Mouse (Mus musculus): ENCODE data around the gene Otop2.

Otop2 gene

DNA sequence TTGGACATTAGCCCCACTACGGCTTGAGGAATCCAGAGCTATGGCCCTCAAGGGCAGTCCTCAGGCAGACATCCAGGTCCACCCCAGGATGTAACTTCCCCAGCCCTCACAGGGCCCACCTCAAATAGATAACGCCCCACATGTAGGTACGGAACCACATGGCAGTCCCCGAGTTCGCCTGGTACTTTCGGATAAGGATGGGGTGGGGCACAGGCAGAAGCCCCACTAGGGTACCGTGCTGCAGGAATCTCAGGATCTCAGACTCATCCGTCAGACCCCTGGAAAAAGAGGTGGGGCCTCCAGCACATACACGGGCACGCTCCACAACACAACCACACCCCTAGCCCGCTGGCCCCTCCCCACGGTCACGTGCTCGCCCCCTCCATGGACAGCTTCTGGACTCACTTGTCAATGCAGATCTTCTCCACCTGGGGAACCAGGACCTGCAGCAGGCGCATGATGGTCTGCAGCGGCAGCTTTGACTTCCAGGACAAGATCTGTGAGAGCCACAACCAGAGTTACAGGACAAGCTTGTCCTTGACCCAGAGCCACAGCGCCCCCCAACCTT is 41.8 kb downstream of the Otop2 start:
- DNase-seq (ENCODE audit: low spot score) = no peak

DNA sequence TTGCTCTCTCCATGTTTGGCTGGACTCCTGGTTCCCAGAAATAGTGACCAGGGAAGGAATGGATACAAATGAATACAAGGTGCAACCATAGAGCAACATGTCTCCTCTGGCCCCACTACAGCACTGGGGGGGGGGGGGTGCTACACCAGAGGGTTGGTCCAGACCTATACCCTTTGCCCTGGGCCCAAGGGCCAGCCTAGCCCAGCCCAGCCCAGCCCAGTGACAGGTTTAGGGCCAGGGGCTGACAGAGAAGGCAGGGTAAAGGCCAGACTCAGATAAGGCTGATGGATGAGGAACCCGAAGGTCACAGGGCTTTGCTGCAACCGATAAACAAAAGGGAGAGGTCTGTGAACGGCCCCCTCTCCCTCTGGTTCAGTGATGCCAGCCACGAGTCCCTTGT is 43.0 kb downstream of the Otop2 start:
- no peak for DNase-seq (ENCODE audit: low spot score)

DNA sequence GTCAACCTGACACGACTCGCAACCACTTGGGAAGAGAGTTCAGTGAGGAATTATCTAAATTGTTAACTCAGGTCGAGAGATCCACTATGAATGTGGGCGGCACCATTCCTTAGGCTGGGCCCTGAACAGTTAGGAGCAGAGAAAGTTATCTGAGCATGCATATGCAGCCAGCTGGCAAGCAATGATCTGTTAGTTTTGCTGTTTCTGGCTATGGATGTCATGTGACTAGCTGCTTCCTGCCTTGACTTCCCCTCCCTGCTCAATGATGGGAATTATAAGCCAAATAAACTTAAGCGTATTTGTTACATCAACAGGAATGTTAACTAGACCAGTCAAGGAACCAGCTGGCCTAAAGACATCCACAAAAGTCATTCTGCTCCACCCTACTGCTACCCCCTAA is 46.4 kb downstream of the Otop2 start:
- DNase-seq (ENCODE audit: low spot score) = no peak

- no peak for DNase-seq (ENCODE audit: low spot score)
Observed at GRCm38 (mm10) chr11:115354183-115354582, 47.2 kb downstream of the Otop2 start.

- DNase-seq (ENCODE audit: low spot score) = no peak
Observed at GRCm38 (mm10) chr11:115358468-115358867, 51.5 kb downstream of the Otop2 start.

- no peak for DNase-seq (ENCODE audit: low spot score)
Observed at GRCm38 (mm10) chr11:115359293-115359692, 52.3 kb downstream of the Otop2 start.

- no peak for DNase-seq (ENCODE audit: low spot score)
Observed at GRCm38 (mm10) chr11:115359726-115360125, 52.8 kb downstream of the Otop2 start.

DNA sequence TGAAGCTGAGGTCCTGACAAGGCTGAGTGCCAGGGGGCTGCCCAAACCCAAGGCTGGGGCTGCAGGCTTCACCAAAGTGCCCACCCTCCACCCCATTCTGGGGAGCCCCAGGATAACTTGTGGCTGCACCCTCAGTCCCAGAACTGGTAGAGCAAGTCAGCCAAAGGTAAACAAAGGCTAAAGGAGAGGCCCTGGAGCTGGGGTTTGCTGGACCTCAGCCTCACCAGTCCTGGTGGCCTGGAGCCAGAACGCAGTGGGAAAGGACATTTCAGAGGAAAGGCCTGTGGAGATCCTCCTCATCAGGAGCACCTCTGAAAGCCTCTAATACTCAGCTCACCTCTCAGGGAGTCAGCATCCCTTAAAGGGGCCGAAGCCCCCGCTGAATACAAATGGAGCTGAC is 57.2 kb downstream of the Otop2 start:
- DNase-seq (ENCODE audit: low spot score) = no peak

GRCm38 (mm10) chr11:115366039-115366705 is 59.2 kb downstream of the Otop2 start:
- DNase-seq (ENCODE audit: low spot score) = no peak

DNA sequence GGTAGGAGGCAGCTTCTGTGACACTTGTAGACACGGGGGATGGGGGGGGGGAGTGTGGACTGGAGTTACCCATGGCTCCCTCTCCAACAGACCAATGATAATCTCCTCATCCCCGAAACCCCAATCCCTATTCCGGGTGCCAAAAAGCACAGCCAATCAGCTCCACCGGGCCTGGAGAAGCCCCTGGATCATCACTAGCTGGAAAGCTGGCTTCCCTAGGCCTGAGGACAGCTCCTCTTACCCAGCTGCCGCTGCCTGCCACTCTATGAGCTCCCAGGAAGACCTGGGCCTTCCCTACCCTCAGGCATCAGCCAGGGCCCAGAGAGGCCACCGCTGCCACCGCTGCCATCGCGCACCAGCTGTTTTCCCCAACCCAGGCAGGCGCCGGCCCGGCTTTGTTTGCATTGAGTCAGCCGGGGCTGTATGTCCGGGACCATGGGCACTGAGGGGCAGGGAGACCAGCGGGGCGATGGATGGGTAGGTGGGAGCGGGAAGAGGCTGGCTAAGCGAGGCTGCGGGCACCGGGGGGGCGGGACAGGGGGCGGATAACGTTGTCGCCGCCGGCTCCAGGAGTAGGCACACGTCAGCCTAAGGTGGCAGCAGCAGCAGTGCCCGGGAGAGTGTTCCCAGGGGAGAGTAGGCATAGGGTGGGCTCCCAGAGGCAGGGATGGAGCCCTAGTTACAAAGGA is 59.9 kb downstream of the Otop2 start:
- DNase-seq (ENCODE audit: low spot score) = no peak

DNA sequence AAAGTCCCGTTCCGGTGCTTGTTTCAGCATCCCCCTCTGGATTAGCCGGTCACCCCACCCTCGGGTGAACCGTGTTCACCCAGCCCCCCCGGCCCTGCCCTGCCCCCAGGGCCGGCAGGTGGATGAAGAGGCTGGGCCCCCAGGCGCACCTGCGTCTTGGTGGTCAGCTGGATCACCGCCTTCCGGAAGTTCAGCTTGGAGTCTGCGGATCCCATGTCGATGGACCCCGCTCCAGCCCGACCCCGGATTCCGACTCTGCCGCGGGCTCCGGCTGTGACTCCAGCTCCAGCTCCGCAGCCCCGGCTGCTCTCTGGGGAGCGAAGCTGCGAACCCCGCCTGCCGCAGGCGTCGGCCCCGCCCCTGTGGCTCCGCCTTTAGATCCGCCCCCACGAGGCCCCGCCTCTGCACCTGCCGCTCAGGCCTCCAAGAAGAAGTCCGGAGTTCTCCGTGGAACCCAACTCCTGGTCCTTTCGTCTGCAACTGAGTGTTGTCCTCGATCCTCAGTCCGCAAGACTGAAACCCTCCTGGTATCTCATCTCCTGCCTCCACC is 60.5 kb downstream of the Otop2 start, which contains the start of gene Hid1:
Hid1 (minus strand) TSS at position 362 of the 550 bp plus-strand sequence.
- DNase-seq (ENCODE audit: low spot score) = no peak

GRCm38 (mm10) chr11:115370368-115370767 is 63.4 kb downstream of the Otop2 start:
- no peak for DNase-seq (ENCODE audit: low spot score)

GRCm38 (mm10) chr11:115371354-115371753 is 64.4 kb downstream of the Otop2 start:
- no peak for DNase-seq (ENCODE audit: low spot score)

DNA sequence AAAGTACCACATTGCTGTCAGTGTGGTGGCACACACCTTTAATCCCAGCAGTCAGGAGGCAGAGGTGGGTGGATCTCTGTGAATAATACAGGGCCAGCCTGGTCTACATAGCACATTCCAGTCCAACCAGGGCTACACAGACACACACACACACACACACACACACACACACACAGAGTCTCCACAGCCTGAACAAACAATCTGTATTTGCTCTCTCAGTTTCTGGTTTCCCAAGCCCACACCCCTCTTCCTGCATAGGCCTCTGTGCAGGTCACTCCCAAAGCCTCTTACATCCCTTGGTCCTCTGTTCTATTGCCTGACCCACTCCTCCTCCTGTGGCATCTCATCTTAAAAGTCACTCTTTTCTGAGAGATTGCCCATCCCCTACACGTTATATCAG is 65.1 kb downstream of the Otop2 start:
- no peak for DNase-seq (ENCODE audit: low spot score)

- no peak for DNase-seq (ENCODE audit: low spot score)
Observed at GRCm38 (mm10) chr11:115372737-115373136, 65.8 kb downstream of the Otop2 start.

GRCm38 (mm10) chr11:115373805-115374694 is 67.1 kb downstream of the Otop2 start:
- no peak for DNase-seq (ENCODE audit: low spot score)

- no peak for DNase-seq (ENCODE audit: low spot score)
Observed at GRCm38 (mm10) chr11:115374695-115375425, 67.9 kb downstream of the Otop2 start.

DNA sequence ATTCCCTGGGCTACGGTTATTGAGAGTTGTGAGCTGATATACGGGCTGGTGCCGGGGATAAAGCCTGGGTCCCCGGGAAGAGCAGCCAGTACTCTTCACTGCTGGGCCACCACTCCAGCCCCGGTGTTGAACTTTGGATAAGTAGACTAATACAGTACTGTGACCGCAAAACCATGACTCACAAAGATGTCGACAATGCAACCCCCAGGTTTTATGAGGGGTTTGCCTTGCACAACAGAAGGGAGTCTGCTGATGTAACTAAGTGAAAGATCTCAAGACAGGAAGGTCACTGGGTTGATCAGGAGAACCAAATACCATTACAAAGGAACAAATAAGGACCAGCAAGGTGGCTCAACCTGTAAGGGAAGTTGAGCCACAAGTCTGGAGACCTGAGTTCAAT is 69.8 kb downstream of the Otop2 start:
- no peak for DNase-seq (ENCODE audit: low spot score)

DNA sequence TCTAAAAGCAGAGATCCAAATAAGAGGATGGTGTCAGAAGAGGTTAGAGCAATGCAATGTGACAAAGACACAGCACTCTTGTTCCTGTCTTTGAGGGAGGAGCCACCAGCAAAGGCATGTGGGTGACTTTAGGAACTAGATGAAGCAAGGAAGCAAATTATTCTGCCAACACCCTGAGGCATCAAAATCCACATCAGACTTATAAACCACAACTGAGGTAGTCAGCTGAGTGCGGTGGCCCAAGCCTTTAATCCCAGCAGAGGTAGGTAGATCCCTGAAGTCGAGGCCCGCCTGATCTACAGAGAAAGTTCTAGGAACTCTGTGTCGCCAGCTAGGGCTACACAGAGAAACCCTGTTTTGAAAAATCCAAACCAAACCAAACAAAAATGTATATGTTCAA is 70.3 kb downstream of the Otop2 start:
- DNase-seq (ENCODE audit: low spot score) = no peak

DNA sequence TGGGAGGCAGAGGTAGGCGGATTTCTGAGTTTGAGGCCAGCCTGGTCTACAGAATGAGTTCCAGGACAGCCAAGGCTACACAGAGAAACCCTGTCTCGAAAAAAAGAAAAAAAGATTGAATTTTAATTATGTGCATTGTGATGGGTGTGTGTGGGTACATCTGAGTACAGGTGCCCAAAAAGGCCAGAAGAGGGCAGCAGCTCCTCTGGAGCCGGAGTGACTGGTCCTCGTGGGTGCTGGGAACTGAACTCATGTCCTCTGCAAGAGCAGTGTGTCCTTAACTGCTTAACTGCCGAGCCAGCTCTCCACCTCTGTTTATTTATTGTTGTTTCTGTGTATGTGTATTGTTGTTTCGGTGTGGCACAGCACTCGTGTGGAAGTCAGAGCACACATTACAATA is 70.9 kb downstream of the Otop2 start:
- no peak for DNase-seq (ENCODE audit: low spot score)

GRCm38 (mm10) chr11:115381276-115381675 is 74.3 kb downstream of the Otop2 start:
- DNase-seq (ENCODE audit: low spot score) = no peak
